Mouse (Mus musculus) layer of hippocampus, postnatal 36 days (tissue): Measurements from ENCODE around the gene Hist1h2ai. TPM values are rescaled to one million over a fixed set of nuclear protein-coding genes. Genes with fewer than 3 reads are reported as not detected.
"Not testable (repeated sequence)": the region's sequence is repeated elsewhere in the genome, so short reads cannot be mapped to it uniquely, and the experiment has no call there.

ENCODE experiments used
- DNase-seq, 2 experiments: peaks; one replicate each; pipeline ENCODE4 v3.0.0; 2022
- total RNA-seq, 2 experiments: library from RNA; stranded (reverse); gene quantifications; 2 replicates each; pipeline ENCODE4 v1.2.3; 2021

The Hist1h2ai gene
- total RNA-seq, 2 experiments from 2014 or later, result 37.8 to 44.6 TPM

DNA sequence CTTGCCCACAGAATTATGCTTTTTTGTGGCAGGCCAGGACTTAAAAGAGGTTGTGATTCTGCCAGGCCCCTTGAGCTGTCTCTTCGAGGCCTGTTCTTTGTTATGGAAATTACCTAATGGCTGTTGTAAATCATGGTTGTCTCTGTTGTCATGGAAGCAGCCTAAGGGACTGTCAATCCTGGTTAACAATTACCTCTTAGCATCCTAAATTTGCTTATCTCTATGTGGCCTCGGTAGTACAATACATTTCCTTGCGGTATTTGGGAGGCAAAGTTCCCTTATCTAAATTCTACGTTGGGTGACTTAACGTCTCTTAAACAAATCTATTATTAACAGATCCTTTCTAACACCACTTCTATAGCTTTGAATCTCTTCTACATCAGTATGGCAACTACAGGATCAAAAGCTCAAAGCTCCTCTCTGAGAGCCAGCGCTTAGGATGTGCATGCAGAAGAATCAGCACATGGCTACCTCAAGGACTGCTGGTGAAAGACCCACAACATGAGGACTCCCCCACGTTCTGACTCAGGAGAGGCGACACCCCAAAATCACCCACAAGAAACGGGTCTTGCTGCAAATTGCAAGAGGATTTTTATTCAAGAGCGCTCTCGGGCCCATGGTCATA, 11.8 kb downstream of the Hist1h2ai start:
- no peak for DNase-seq

DNA sequence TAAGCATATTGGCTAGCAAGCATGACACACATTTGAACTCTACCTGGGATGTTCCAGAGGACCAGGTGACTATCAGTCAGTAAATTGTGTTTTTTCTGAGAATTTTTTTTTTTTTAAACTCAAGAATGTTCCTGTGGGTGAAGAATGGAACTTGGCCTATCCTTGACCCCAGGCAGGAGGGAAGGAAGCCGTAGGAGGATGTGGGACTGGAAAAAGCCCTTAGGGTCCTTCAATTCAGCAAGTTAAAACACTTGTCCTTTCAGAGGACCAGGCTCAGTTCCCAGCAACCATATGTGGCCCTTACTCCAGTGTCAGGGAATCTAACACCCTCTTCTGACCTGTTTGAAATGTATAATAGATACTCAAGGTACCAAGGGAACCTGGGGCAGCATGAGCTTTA, 13.3 kb downstream of the Hist1h2ai start:
- DNase-seq, result no peak

DNA sequence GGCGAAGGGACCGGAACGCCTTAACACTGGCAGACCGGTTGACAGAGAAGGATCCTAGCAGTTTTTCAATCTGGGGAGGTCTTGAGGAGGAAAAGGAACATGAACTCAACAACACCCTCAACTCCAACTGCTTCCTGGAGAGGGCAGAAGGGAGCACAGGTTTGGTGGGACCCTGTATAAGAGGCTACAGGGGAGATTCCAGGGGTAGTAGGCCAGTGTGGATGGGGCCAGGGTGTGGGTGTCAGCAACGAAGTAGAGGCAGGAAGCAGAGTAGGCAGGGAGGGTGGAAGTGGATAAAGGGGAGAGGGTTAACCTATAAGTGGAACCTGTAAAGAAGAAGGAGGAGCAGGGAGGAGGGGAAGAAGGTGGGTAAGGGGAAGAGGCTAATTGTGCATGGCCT, 17.2 kb downstream of the Hist1h2ai start:
- DNase-seq, result no peak

DNA sequence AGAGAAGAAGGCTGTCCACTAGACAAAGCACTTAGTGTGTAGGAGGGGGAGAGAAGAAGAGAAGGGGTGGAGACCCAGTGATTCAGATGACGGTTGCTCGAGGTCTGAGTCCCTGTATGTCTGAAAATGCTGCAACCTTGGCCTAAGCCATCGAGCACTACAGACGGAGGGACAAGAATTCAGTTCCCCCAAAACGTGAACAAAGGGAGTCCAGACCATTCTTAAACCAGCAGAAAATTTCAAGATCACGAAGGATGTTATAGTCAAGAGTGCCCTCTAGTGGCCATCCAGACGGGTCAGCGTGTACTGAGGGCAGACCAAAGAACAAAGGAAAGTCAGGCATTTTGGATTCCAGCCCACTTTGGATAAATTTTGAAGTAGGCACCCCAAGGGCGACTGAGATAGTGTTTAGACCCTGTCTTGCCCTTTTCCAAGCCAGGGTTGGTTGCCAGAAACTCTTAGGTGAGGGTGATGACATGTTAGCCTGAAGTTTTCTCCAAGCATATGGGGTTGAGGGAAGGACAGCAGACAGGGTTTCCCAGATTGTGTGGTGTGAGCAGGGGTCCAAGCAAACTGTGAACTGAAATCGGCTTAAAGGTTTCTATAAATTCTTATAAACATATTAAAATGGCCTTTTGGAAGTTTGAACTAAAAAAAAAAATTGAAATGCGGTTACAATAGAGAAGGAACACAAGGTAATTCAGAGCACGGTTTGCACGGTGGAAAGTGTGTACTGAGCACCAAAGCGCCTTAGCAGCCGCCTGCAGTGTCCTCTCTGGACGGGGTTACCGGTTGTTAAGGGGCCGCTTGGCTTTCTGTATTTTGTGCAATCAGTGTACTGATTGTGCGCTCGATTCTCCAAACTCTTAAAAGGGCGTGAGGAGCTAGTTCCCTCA, 18.0 kb downstream of the Hist1h2ai start:
- peak; percentile 55 to 67 for DNase-seq

DNA sequence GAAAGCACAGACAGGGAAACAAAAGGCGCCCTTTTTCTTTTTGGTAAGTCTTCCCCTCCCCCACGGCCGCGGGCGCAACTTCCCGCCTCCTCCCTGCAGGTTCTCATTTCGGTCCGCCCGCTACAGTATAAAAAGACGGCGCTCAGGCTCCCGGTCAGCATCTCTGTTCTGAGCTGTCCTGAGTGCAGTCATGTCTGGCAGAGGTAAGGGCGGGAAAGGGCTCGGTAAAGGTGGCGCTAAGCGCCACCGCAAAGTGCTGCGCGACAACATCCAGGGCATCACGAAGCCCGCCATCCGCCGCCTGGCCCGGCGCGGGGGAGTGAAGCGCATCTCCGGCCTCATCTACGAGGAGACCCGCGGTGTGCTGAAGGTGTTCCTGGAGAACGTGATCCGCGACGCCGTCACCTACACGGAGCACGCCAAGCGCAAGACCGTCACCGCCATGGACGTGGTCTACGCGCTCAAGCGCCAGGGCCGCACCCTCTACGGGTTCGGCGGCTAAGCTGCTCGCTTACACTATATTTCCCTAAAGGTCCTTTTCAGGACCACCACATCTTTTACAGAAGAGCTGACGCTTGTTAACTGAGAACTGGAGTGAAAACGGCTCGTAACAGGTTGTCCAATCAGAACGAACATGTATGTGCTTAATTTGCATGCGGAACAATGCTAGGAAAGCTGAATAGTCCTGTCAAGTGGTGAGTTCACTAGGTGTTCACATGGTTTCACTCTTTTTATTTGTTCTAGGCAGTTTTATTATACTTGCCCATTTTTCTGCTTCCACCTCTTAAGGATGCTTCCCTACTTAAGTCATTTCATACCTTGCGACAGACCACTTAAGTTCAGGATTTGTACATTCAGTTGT, 18.9 kb downstream of the Hist1h2ai start, which contains the start of gene Hist1h4j:
Gene Hist1h4j (plus strand): TSS at position 159 of the 862 bp plus-strand sequence.
- peak; percentile 69 to 71 for DNase-seq

DNA sequence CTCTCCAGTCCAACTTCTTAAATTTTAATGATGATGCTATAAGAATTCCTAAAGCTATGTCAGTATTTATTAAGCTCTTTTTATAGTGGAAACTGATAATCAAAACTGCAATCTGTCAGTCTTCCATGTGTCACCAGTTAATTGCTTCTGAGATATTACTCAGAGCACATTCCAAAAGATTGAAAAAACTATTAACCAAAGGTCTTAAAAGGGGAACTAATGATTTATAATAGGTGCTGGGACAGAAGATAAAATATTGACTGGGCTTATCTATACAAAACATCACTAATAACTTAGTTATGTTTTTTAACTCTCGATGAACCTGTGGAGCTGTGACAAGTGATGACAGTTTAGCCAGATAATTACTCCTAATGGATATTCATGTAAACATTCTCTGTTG, 28.8 kb downstream of the Hist1h2ai start:
- DNase-seq, result no peak

DNA sequence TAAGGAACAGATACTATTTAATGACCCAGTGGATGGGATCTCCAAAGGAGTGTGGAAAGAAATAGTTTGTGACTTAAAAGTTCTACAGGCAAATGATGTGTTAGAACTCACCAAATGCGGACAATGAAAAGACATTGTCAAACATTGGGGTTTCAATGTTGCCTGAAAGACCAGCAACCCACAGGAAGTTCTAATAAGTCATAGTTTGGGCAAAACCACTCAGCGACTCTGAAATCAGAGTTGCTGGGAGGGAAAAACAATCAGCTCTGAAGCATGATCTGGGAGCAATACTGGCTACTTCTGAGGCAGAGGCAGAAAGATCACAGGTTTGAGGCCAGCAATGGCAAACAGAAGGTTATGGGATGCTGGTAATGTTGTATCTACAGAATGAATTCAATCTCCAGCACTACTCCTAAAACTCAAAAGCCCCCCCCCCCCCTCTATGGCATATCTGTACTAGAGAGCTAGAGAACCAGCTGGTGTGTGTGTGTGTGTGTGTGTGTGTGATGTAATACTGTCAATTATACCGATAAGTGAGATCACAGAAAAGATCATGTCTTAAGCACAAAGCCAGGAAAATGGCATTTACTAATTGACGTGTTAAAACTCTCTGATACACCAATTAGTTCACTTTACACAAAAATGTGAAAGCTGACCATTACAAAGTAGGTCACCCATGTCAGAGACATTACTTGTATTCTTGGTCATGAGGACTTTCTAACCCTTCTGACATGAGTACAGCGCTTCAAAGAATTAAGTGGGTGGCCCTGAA, 33.4 kb downstream of the Hist1h2ai start:
- no peak for DNase-seq

DNA sequence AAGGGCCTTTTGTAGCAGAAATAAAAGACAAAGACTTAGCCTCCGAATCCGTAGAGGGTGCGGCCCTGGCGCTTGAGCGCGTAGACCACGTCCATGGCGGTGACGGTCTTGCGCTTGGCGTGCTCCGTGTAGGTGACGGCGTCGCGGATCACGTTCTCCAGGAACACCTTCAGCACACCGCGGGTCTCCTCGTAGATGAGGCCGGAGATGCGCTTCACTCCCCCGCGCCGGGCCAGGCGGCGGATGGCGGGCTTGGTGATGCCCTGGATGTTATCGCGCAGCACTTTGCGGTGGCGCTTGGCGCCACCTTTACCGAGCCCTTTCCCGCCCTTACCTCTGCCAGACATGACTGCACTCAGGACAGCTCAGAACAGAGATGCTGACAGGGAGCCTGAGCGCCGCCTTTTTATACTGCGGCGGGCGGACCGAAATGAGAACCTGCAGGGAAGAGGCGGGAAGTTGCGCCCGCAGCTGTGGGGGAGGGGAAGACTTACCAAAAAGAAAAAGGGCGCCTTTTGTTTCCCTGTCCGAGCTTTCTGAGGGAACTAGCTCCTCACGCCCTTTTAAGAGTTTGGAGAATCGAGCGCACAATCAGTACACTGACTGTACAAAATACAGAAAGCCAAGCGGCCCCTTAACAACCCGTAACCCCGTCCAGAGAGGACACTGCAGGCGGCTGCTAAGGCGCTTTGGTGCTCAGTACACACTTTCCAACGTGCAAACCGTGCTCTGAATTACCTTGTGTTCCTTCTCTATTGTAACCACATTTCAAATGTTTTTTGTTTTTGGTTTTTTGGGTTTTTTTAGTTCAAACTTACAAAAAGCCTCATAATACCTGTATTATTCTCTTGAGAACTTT, 34.2 kb downstream of the Hist1h2ai start, which contains the start of gene Hist1h4k:
Gene Hist1h4k (minus strand): TSS at position 347 of the 859 bp plus-strand sequence.
- peak; percentile 90 to 91 for DNase-seq

DNA sequence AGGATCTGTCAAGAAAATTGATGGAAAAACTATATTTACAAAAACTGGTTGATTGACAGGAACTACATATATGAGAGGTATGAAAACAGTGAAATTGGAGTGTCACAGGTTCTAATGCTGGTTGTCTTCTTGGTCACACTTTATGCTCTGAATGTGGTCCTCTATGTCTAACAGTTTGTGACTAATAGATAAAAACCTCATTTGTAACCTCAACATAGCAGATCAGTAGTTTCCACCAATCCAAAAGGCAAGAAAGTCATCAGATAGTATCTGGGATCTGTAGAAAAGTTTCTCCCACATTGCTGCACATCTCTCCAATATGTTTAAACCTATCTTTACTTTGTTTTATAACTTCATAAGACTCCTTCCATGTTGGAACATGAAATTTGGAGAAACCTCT, 35.2 kb downstream of the Hist1h2ai start:
- no peak for DNase-seq

DNA sequence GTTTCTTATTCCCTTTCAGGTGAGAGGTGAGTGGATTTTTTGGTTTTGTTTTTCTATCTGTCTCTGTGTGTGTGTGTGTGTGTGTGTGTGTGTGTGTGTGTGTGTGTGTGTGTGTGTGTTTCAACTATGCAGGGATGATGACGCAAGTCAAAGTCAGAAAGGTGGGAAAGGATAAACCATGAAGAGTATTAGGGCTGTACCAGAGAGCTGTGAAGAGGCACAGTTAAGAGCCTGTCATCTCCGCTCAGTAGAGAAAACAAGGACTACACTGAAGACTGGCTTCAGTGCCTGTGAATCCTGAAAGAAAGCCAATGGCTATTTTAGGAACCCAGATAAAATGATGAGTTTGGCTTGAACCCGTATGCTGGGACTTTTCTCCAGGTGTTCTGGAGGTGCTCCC, 35.6 kb downstream of the Hist1h2ai start:
- no peak for DNase-seq

DNA sequence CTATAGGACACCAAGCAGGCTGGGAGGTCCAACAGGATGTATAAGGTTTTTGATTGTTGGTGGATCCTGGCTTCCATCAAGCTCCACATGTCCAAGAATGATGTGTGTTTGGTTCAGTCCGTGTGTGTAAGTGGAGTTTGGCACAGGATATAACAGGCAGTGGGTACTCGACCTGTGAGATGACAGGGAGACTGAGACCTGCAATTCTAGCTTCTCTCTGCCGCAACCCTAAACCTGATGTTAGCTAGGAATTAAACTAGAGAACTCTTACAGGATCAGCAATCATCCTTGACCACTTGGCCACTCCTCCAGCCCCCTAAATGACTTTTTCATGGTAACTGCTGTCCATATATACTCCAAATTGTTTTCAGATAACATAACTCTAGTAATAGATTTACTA, 36.1 kb downstream of the Hist1h2ai start:
- DNase-seq, result no peak

DNA sequence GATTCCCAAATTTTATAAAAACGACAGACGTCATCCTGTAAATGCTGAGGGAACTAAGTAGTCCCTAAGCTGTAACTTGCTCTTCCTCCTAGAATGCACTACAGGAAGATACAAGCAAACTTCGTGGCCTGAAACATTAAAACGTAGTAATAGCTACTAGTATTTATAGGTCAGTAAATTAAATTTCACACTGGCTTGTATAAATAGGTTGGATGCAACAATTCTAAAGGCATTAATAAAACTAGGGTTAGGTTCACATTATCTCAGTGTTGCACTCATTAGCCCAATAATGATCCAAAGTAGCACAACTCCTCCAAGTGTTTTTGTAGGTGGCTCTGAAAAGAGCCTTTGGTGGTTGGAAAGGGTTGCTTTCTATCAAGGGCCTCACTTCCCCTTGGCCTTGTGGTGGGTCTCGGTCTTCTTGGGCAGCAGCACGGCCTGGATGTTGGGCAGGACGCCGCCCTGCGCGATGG, 36.9 kb downstream of the Hist1h2ai start:
- DNase-seq, result no peak

DNA sequence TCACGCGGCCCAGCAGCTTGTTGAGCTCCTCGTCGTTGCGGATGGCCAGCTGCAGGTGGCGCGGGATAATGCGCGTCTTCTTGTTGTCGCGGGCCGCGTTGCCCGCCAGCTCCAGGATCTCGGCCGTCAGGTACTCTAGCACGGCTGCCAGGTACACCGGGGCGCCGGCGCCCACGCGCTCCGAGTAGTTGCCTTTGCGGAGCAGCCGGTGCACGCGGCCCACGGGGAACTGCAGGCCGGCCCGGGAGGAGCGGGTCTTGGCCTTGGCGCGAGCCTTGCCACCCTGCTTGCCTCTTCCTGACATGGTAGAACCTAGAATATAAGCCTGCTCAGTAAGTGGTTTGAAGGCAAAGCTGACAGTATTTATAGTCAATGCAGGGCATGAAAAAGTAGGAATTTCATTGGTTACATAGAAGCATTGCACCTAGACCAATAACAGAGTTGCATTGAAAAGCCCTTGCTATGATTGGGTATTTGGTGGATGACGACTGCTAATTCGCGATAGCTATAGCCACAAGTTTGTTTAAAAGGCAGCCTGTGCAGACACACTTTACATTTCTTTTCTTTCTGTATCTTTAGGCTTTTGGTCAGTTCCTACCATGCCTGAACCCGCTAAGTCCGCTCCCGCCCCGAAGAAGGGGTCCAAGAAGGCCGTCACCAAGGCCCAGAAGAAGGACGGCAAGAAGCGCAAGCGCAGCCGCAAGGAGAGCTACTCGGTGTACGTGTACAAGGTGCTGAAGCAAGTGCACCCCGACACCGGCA, 37.5 kb downstream of the Hist1h2ai start, which contains the start of the genes Hist1h2ak and Hist1h2bn:
Gene Hist1h2ak (minus strand): TSS at position 304 of the 762 bp plus-strand sequence.
Gene Hist1h2bn (plus strand): TSS at position 600 of the 762 bp plus-strand sequence.
- DNase-seq, result peak; percentile 63 to 67

DNA sequence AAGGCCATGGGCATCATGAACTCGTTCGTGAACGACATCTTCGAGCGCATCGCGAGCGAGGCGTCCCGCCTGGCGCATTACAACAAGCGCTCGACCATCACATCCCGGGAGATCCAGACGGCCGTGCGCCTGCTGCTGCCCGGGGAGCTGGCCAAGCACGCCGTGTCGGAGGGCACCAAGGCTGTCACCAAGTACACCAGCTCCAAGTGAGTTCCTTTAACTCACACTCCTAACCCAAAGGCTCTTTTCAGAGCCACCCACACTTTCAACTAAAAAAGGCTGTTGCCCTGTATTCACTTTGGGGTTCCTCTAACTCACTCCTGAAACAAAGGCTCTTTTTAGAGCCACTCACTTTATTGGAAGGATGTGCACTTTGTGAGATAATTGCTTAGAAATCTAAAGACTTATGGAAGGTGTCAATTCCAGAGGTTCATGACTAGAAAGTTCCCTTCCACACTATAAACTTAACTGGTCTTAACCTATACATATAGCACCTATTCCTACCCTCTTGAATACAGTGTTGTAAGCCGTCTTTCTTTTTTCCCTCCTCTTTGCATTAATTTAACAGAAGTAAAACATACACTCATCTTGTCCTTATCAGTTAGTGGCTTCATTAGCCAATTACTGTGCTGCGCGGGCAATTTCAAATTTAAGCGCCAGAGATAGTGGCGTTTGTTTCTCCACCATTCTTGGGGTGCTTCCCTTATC, 38.2 kb downstream of the Hist1h2ai start:
- not testable (repeated sequence) for DNase-seq

DNA sequence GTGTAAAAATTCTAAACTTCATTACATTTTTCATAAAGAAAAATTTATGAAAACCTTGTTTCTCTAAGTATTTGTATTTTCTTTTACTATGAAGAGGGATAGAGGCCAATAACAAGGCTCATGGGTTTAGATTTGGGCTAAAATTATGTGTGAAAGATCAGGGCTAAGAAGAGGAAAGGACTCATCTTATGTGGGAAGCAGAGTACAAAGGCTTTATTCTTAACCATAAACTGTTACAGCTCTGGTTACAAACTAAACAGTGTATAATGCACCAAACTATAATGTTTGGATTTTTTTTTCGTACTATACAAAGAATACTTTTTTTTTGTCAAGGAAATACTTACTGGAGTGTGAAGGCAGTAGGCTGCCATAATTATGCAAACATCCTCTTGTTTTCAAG, 39.5 kb downstream of the Hist1h2ai start:
- no peak for DNase-seq
